Mouse (Mus musculus) midbrain, postnatal 0 days (tissue): Measurements from ENCODE around the gene Ipo9. TPM values are rescaled to one million over a fixed set of nuclear protein-coding genes. Genes with fewer than 3 reads are reported as not detected.
"Not testable (repeated sequence)": the region's sequence is repeated elsewhere in the genome, so short reads cannot be mapped to it uniquely, and the experiment has no call there.

Source experiments
- ATAC-seq: fragments of 200-750 bp; cut with Nextera tagmentation; 2 replicates; pipeline ENCODE4 v1.8.0; 2017; ENCODE audit warnings: moderate number of reproducible peaks, mild to moderate bottlenecking, moderate TSS enrichment, moderate library complexity; ENCODE audit not compliant: low FRiP score
- DNase-seq: peaks from one replicate; pipeline ENCODE4 v3.0.0-alpha.2; 2015; ENCODE audit warnings: low spot score
- H3K27ac ChIP-seq: fragments of 300-500 bp; sonication (generic); 2 replicates; pipeline ENCODE4 v1.5.1; 2014; ENCODE audit warnings: low read depth, mild to moderate bottlenecking, low read length, mixed read lengths
- H3K27me3 ChIP-seq: fragments of 300-500 bp; sonication (generic); 2 replicates; pipeline ENCODE4 v1.6.1; 2014; ENCODE audit warnings: low read length, control low read depth, mixed read lengths; ENCODE audit not compliant: insufficient read depth
- H3K36me3 ChIP-seq: fragments of 300-500 bp; sonication (generic); 2 replicates; pipeline ENCODE4 v1.6.1; 2014; ENCODE audit warnings: low read length, control low read depth, mixed read lengths; ENCODE audit not compliant: insufficient read depth
- H3K4me1 ChIP-seq: fragments of 300-500 bp; sonication (generic); 2 replicates; pipeline ENCODE4 v1.6.1; 2014; ENCODE audit warnings: mild to moderate bottlenecking, control low read depth, antibody characterized with exemption, low read length, mixed read lengths; ENCODE audit not compliant: insufficient read depth
- H3K4me2 ChIP-seq: fragments of 300-500 bp; sonication (generic); 2 replicates; pipeline ENCODE4 v1.6.1; 2014; ENCODE audit warnings: low read depth, mild to moderate bottlenecking, low read length, mixed read lengths; ENCODE audit not compliant: poor library complexity, severe bottlenecking
- H3K4me3 ChIP-seq: fragments of 300-500 bp; sonication (generic); 2 replicates; pipeline ENCODE4 v1.5.1; 2014; ENCODE audit warnings: low read depth, mild to moderate bottlenecking, low read length, moderate library complexity
- H3K9ac ChIP-seq: fragments of 300-500 bp; sonication (generic); replicated peaks from 2 replicates; pipeline ENCODE4 v1.6.1; 2014; ENCODE audit warnings: mild to moderate bottlenecking, low read length, moderate library complexity, mixed read lengths; ENCODE audit not compliant: poor library complexity, severe bottlenecking
- H3K9me3 ChIP-seq: fragments of 300-500 bp; sonication (generic); 2 replicates; pipeline ENCODE4 v1.6.1; 2016; ENCODE audit warnings: low read length, control low read depth
- CTCF ChIP-seq: IDR thresholded peaks from 2 replicates; pipeline ENCODE4 v1.5.1; 2016; ENCODE audit warnings: antibody characterized with exemption, mild to moderate bottlenecking
- WGBS: fragments of 180-500 bp; shearing (Covaris S2); extraction: QIAGEN DNeasy Blood & Tissue Kit; methylation state at CpG from one replicate; pipeline ENCODE4 v1.1.7; 2014; 5-methylcytosine and 5-hydroxymethylcytosine counted together
- polyA plus RNA-seq: library from polyadenylated mRNA; unstranded; fragments of >200 nt; fragmentation: Nextera tagmentation; extraction: Ambion mirVana; gene quantifications from 2 replicates; pipeline ENCODE4 v1.2.1, GENCODE M21; 2015
- total RNA-seq: library from RNA; depleted of rRNA; stranded (reverse); fragments of >200 nt; gene quantifications from 2 replicates; pipeline ENCODE4 v1.2.3, GENCODE M21; 2014

Ipo9 gene
- total and polyA plus RNA-seq, 2 experiments from 2014 or later = 88.7 to 89.3 TPM

GRCm38 (mm10) chr1:135381560-135381959 is 48.7 kb downstream of the Ipo9 start:
- H3K36me3 ChIP-seq = peaks cover 25% of the 10 kb centered on the region
- not testable (repeated sequence) for H3K9me3 ChIP-seq, H3K9ac ChIP-seq, H3K4me2 ChIP-seq, ATAC-seq, H3K27ac ChIP-seq, DNase-seq, H3K27me3 ChIP-seq, H3K4me3 ChIP-seq, H3K4me1 ChIP-seq
- WGBS = 60% methylated on average over 6 of the region's 6 CpGs
- TF ChIP-seq CTCF = peak; percentile 70

- Histone ChIP-seq H3K4me2 (no peak overlapping the region), H3K9ac (no peak overlapping the region), H3K27ac (no peak overlapping the region), H3K27me3 (no peaks in the 10 kb centered on the region), H3K9me3 (no peaks in the 10 kb centered on the region), H3K4me1 (no peaks in the 10 kb centered on the region; the same call in 1 of the 2 replicates), H3K4me3 (no peak overlapping the region), H3K36me3 (peaks cover 13% of the 10 kb centered on the region; the same call in 1 of the 2 replicates)
- 81% methylated on average over 15 of the region's 15 CpGs for WGBS
- ATAC-seq (no peak), DNase-seq (peak; percentile 25)
- TF ChIP-seq CTCF = no peak
Observed at GRCm38 (mm10) chr1:135380071-135380991, 50.0 kb downstream of the Ipo9 start.

- Histone ChIP-seq H3K27me3 (no peaks in the 10 kb centered on the region), H3K36me3 (peaks cover 7% of the 10 kb centered on the region; the same call in 1 of the 2 replicates), H3K27ac (no peak overlapping the region), H3K4me2 (no peak overlapping the region), H3K9me3 (no peaks in the 10 kb centered on the region), H3K9ac (no peak overlapping the region), H3K4me1 (no peaks in the 10 kb centered on the region; the same call in 1 of the 2 replicates), H3K4me3 (no peak overlapping the region)
- 71% methylated on average over 2 of the region's 2 CpGs for WGBS
- DNase-seq (no peak), ATAC-seq (no peak)
- TF ChIP-seq CTCF = no peak
Observed at GRCm38 (mm10) chr1:135379048-135379447, 51.3 kb downstream of the Ipo9 start.

GRCm38 (mm10) chr1:135378576-135378975 is 51.7 kb downstream of the Ipo9 start:
- Histone ChIP-seq H3K27me3 (no peaks in the 10 kb centered on the region), H3K36me3 (peaks cover 5% of the 10 kb centered on the region; the same call in 1 of the 2 replicates), H3K4me2 (no peak overlapping the region), H3K4me1 (no peaks in the 10 kb centered on the region; the same call in 1 of the 2 replicates), H3K9me3 (no peaks in the 10 kb centered on the region), H3K9ac (no peak overlapping the region), H3K27ac (no peak overlapping the region), H3K4me3 (no peak overlapping the region)
- WGBS = 58% methylated on average over 9 of the region's 9 CpGs
- no peak for ATAC-seq
- TF ChIP-seq CTCF = no peak
- DNase-seq = no peak

- ATAC-seq (peak; percentile 88), DNase-seq (peak; percentile 87)
- no peaks in the 10 kb centered on the region for H3K27me3 ChIP-seq
- no peaks in the 10 kb centered on the region for H3K36me3 ChIP-seq
- 2% methylated on average over 35 of the region's 38 CpGs for WGBS
- peak within 1 kb of the TSS; percentile 83 for H3K27ac ChIP-seq
- peak within 1 kb of the TSS; percentile 83 for H3K4me3 ChIP-seq
- H3K9ac ChIP-seq = peak within 1 kb of the TSS; percentile 89
- H3K9me3 ChIP-seq = no peaks in the 10 kb centered on the region
- TF ChIP-seq CTCF = peak; percentile 39
- peaks cover 13% of the 10 kb centered on the region; the same call in 1 of the 2 replicates for H3K4me1 ChIP-seq
- H3K4me2 ChIP-seq = peak within 1 kb of the TSS; percentile 87
Observed at GRCm38 (mm10) chr1:135374868-135375581, 55.3 kb downstream of the Ipo9 start, which contains the start of gene Shisa4. TSS of gene Shisa4 (minus strand) at chr1:135375237.
